ENCODE assay signal across 26 mouse cellular contexts in genomic region chr9:23917345-23917744, GRCm38 (mm10).
"Had no signal": no experiment of that assay in that cellular context is flagged by ENCODE, and none has a peak within 500 bp of the region (broad histone marks: within the 10 kb centered on the region; RNA-seq: fewer than 3 reads in every experiment).

No protein-coding gene starts in this region.

- H3K4me1 ChIP-seq: heart, embryonic 10.5 days; heart, embryonic 12.5 days; hindbrain, embryonic 10.5 days; hindbrain, embryonic 12.5 days; intestine, embryonic 15.5 days; limb, embryonic 10.5 days; limb, embryonic 12.5 days; liver, embryonic 13.5 days; liver, embryonic 15.5 days had no signal

- ATAC-seq: hindbrain, embryonic 16.5 days; inflammation-experienced regulatory T-cells, adult 6 months; intestine, embryonic 15.5 days; intestine, postnatal 0 days had no signal

- H3K4me3 ChIP-seq: gastrocnemius, adult 2 months; heart, embryonic 10.5 days; heart, embryonic 12.5 days; hindbrain, embryonic 10.5 days; hindbrain, embryonic 12.5 days; intestine, embryonic 15.5 days; layer of hippocampus, adult 2 months; limb, embryonic 10.5 days; limb, embryonic 12.5 days; liver, embryonic 13.5 days; liver, embryonic 15.5 days had no signal

- H3K27ac ChIP-seq: gastrocnemius, adult 2 months; heart, embryonic 10.5 days; hindbrain, embryonic 10.5 days; hindbrain, embryonic 12.5 days; hindbrain, embryonic 14.5 days; intestine, embryonic 15.5 days; layer of hippocampus, adult 2 months; limb, embryonic 10.5 days; limb, embryonic 12.5 days; liver, embryonic 13.5 days; liver, embryonic 15.5 days had no signal

- H3K27me3 ChIP-seq: heart, embryonic 12.5 days; hindbrain, embryonic 12.5 days; intestine, embryonic 15.5 days; limb, embryonic 12.5 days; liver, embryonic 13.5 days; liver, embryonic 15.5 days had no signal

- DNase-seq: gastrocnemius, adult 2 months; gastrocnemius, postnatal 10 days; gastrocnemius, postnatal 25 days; heart, adult 18-20 months; heart, postnatal 10 days; heart, postnatal 4 days; kidney, adult 18-20 months; kidney, adult 8-10 months; kidney, postnatal 10 days; kidney, postnatal 25 days; kidney, postnatal 4 days; liver; liver, embryonic 13.5 days had no signal
